Mouse (Mus musculus): ENCODE measurements around the gene Zmynd10.

DNA sequence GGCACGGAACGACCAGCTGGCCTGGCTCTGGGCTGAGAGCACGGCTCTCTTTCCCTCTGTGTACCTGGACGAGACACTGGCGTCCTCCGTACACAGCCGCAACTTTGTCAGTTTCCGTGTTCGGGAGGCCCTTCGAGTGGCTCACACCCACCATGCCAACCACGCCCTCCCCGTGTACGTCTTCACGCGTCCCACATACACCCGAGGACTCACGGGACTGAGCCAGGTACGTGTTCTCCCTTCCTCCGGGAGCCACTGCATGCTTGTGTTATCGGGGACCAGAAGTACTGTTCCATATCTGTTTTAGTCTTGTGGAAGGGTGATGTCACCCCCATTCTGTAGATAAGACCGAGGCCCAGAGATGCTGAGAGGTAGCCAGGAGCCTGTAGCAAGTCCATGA, 23.7 kb downstream of the Zmynd10 start:
- TF ChIP-seq CTCF (IDR thresholded peaks at IDR 0.05; ENCODE audit: low read depth, low read length) = no peak
- no peak for TF ChIP-seq POLR2A (IDR thresholded peaks at IDR 0.05; ENCODE audit: extremely low read depth, insufficient read depth, low read length)
